In genomic region chr14:74764191-74764918, GRCm38 (mm10) we compare ENCODE assay signal across 8 mouse cellular contexts. TPM values are rescaled to one million over a fixed set of nuclear protein-coding genes. Genes with fewer than 3 reads are reported as not detected.
DNase-seq lines count a peak whose midpoint lies in the region; ATAC-seq and TF ChIP-seq lines count a peak whose summit lies in the region.
"Had no signal": no experiment of that assay in that cellular context is flagged by ENCODE, and none has a peak within 500 bp of the region (broad histone marks: within the 10 kb centered on the region; RNA-seq: fewer than 3 reads in every experiment).

No protein-coding gene starts in this region.

- no peak overlapping the region for H3K9ac ChIP-seq in forebrain, embryonic 13.5 days

- WGBS in forebrain, embryonic 13.5 days = 58% methylated on average over 10 of the region's 10 CpGs
- WGBS in small intestine, adult 2 months = 69% methylated on average over 10 of the region's 10 CpGs

- H3K4me3 ChIP-seq in forebrain, embryonic 13.5 days = no peak overlapping the region
- no peak overlapping the region for H3K4me3 ChIP-seq in small intestine, adult 2 months (ENCODE audit: low read depth, low read length)
- H3K4me3 ChIP-seq: myocyte had no signal

- peaks cover 3% of the 10 kb centered on the region; the same call in 1 of the 2 replicates for H3K9me3 ChIP-seq in forebrain, embryonic 13.5 days (replicated peaks)

- no peak overlapping the region for H3K27ac ChIP-seq in forebrain, embryonic 13.5 days
- H3K27ac ChIP-seq in small intestine, adult 2 months (ENCODE audit: insufficient read depth, low read depth, low read length) = no peak overlapping the region

- H3K4me1 ChIP-seq in forebrain, embryonic 13.5 days = no peaks in the 10 kb centered on the region
- no peaks in the 10 kb centered on the region for H3K4me1 ChIP-seq in small intestine, adult 2 months (ENCODE audit: control insufficient read depth, insufficient read depth, insufficient read length, low read length)

- peak; percentile 33; the same call in 1 of the 2 replicates for ATAC-seq in forebrain, embryonic 13.5 days
- ATAC-seq in megakaryocyte, adult 5-6 weeks (ENCODE audit: poor library complexity, severe bottlenecking) = peak; percentile 98

- peak; percentile 89 for TF ChIP-seq CTCF in brain, embryonic 14.5 days (IDR thresholded peaks at IDR 0.05; ENCODE audit: borderline replicate concordance, extremely low read depth, insufficient read depth, insufficient read length)
- TF ChIP-seq CTCF in small intestine, adult 2 months (IDR thresholded peaks at IDR 0.05; ENCODE audit: extremely low read depth, insufficient read length, insufficient replicate concordance, low read depth, low read length) = peak; percentile 94; the same call in 1 of the 2 replicates

- no peak overlapping the region for H3K4me2 ChIP-seq in forebrain, embryonic 13.5 days

- intact Hi-C loops in heart, postnatal 14 days (cut with DNase I) = loop anchor here (1.0 kb wide), 1 partner anchor 184 kb away; no protein-coding TSS in a partner anchor

- peak; percentile 19 for DNase-seq in MN1 (ENCODE audit: low spot score)
- DNase-seq in brain, embryonic 14.5 days (ENCODE audit: low read depth) = peak; percentile 72
- DNase-seq in heart, postnatal 14 days = peak; percentile 81 to 88
- DNase-seq in layer of hippocampus, adult 9-10 months (ENCODE audit: low spot score) = peak; percentile 43

- H3K36me3 ChIP-seq in forebrain, embryonic 13.5 days (ENCODE audit: poor library complexity, severe bottlenecking) = peaks cover 12% of the 10 kb centered on the region
- peaks cover 7% of the 10 kb centered on the region; the same call in 1 of the 2 replicates for H3K36me3 ChIP-seq in small intestine, adult 2 months (ENCODE audit: control insufficient read depth, insufficient read depth, low read length)

- H3K27me3 ChIP-seq in forebrain, embryonic 13.5 days = no peaks in the 10 kb centered on the region
- H3K27me3 ChIP-seq in small intestine, adult 2 months (ENCODE audit: control insufficient read depth, insufficient read depth, low read length) = no peaks in the 10 kb centered on the region

- TF ChIP-seq POLR2A in brain, embryonic 14.5 days (IDR thresholded peaks at IDR 0.05; ENCODE audit: borderline replicate concordance, extremely low read depth, insufficient read depth, insufficient read length, poor library complexity, severe bottlenecking) = no peak
- no peak for TF ChIP-seq POLR2A in small intestine, adult 2 months (IDR thresholded peaks at IDR 0.05; ENCODE audit: low read depth, low read length)

RNA-seq across cellular contexts. Expression of gene Esd, which starts 32.3 kb away (rescaled TPM):
- 122 and 144 TPM in 2 replicates for polyA plus RNA-seq in brain, embryonic 14.5 days (2012; rRNA removed)
- polyA plus RNA-seq in forebrain, embryonic 13.5 days (2015; fragmentation: Nextera tagmentation; extraction: Ambion mirVana) = 303 and 336 TPM in 2 replicates
- total RNA-seq in heart, postnatal 14 days (2021) = 100 to 1,000 TPM; 129 to 131 TPM
- total RNA-seq in megakaryocyte, adult 5-6 weeks (2015) = 298 and 331 TPM in 2 replicates
- 258 and 294 TPM in 2 replicates for total RNA-seq in megakaryocyte, adult 5-6 weeks (2017)
- polyA plus RNA-seq in small intestine, adult 2 months (2012; rRNA removed) = 31.8 and 40.9 TPM in 2 replicates

Comparison
In these comparisons a context has a peak if more than half of its experiments do, and no peak if none do; other contexts are left out.
1. DNase-seq: peak in every context shown above with its lines; median percentile 84 in heart, postnatal 14 days; 72 in brain, embryonic 14.5 days; 43 in layer of hippocampus, adult 9-10 months; 19 in MN1.